ENCODE assay signal across 13 mouse cellular contexts in the genomic region with DNA sequence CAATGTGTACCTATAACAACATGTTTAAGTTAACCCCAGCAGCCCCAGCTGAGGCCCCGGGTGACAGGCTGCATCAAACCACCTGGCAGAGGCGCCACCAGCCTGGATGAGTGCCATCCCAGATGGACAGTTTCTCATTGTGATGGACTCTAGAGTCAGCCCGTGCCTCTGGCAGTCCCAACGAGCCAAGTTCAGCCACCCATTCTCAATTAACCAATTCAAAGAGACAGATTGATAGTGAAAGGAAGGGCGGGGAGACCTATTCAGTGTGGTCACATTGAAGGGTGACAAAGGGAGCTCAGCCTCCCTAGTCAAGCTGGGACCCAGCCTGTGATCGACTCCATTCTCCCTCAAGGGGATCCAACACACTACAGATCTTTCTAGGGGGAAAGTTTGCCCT.
DNase-seq lines count a peak whose midpoint lies in the region; ATAC-seq and TF ChIP-seq lines count a peak whose summit lies in the region.
"Had no signal": no experiment of that assay in that cellular context is flagged by ENCODE, and none has a peak within 500 bp of the region (broad histone marks: within the 10 kb centered on the region; RNA-seq: fewer than 3 reads in every experiment).

No protein-coding gene starts in this region.

- no peak overlapping the region for H3K9ac ChIP-seq in forebrain, embryonic 13.5 days
- H3K9ac ChIP-seq in forebrain, postnatal 0 days = no peak overlapping the region
- no peak overlapping the region for H3K9ac ChIP-seq in ES-Bruce4 (ENCODE audit: low read depth, poor library complexity, severe bottlenecking)
- no peak overlapping the region for H3K9ac ChIP-seq in midbrain, embryonic 13.5 days (replicated peaks)
- H3K9ac ChIP-seq: intestine, embryonic 15.5 days had no signal

- ATAC-seq in forebrain, embryonic 13.5 days = peak; percentile 38; the same call in 1 of the 2 replicates
- ATAC-seq in forebrain, postnatal 0 days = no peak
- ATAC-seq in midbrain, embryonic 13.5 days = peak; percentile 57; the same call in 1 of the 2 replicates
- ATAC-seq: intestine, embryonic 15.5 days; lung, postnatal 0 days had no signal

- H3K36me3 ChIP-seq in forebrain, embryonic 13.5 days (ENCODE audit: poor library complexity, severe bottlenecking) = no peaks in the 10 kb centered on the region
- no peaks in the 10 kb centered on the region for H3K36me3 ChIP-seq in forebrain, postnatal 0 days (ENCODE audit: insufficient read depth)
- H3K36me3 ChIP-seq in ES-Bruce4 (ENCODE audit: control insufficient read depth, insufficient read depth, low read length, poor library complexity, severe bottlenecking) = no peaks in the 10 kb centered on the region
- H3K36me3 ChIP-seq in midbrain, embryonic 13.5 days = no peaks in the 10 kb centered on the region
- H3K36me3 ChIP-seq: G1E; intestine, embryonic 15.5 days had no signal

- TF ChIP-seq EP300 in ES-Bruce4 (IDR thresholded peaks at IDR 0.05; ENCODE audit: insufficient read depth, low read depth, low read length) = 0 out of 2 replicates have a peak, but pooled peaks have one; percentile 37

- WGBS in forebrain, embryonic 13.5 days = 40% methylated on average over 6 of the region's 6 CpGs
- WGBS in forebrain, postnatal 0 days = 23% methylated on average over 6 of the region's 6 CpGs
- 60% methylated on average over 6 of the region's 6 CpGs for WGBS in midbrain, embryonic 13.5 days

- intact Hi-C loops in gastrocnemius, postnatal 36 days (cut with DNase I) = no loop called here

- no peak overlapping the region for H3K27ac ChIP-seq in forebrain, embryonic 13.5 days
- no peak overlapping the region for H3K27ac ChIP-seq in forebrain, postnatal 0 days (ENCODE audit: low read depth, low read length)
- H3K27ac ChIP-seq in ES-Bruce4 (ENCODE audit: insufficient read depth, low read length) = no peak overlapping the region
- no peak overlapping the region for H3K27ac ChIP-seq in midbrain, embryonic 13.5 days
- H3K27ac ChIP-seq: intestine, embryonic 15.5 days had no signal

- no peak for DNase-seq in forebrain, postnatal 0 days
- peak; percentile 59 to 75 for DNase-seq in cerebellum, postnatal 25 days
- no peak for DNase-seq in gastrocnemius, postnatal 36 days
- DNase-seq in kidney, postnatal 10 days = no peak
- no peak for DNase-seq in spleen, adult 12 weeks (ENCODE audit: low spot score)
- DNase-seq: thymus, postnatal 14 days had no signal

- H3K9me3 ChIP-seq in forebrain, embryonic 13.5 days (replicated peaks) = no peaks in the 10 kb centered on the region
- H3K9me3 ChIP-seq in forebrain, postnatal 0 days (ENCODE audit: low read length) = no peaks in the 10 kb centered on the region
- no peaks in the 10 kb centered on the region for H3K9me3 ChIP-seq in ES-Bruce4 (replicated peaks; ENCODE audit: control insufficient read depth, insufficient read depth, low read length, poor library complexity, severe bottlenecking)
- no peaks in the 10 kb centered on the region for H3K9me3 ChIP-seq in midbrain, embryonic 13.5 days
- H3K9me3 ChIP-seq: G1E; intestine, embryonic 15.5 days had no signal

- H3K27me3 ChIP-seq in forebrain, embryonic 13.5 days = no peaks in the 10 kb centered on the region
- no peaks in the 10 kb centered on the region for H3K27me3 ChIP-seq in forebrain, postnatal 0 days (ENCODE audit: insufficient read depth, low read length)
- H3K27me3 ChIP-seq in ES-Bruce4 (ENCODE audit: control insufficient read depth, insufficient read depth, low read length, poor library complexity, severe bottlenecking) = no peaks in the 10 kb centered on the region
- no peaks in the 10 kb centered on the region for H3K27me3 ChIP-seq in midbrain, embryonic 13.5 days
- H3K27me3 ChIP-seq: intestine, embryonic 15.5 days had no signal

- H3K4me3 ChIP-seq in forebrain, embryonic 13.5 days = no peak overlapping the region
- no peak overlapping the region for H3K4me3 ChIP-seq in forebrain, postnatal 0 days (ENCODE audit: low read depth, low read length)
- no peak overlapping the region for H3K4me3 ChIP-seq in ES-Bruce4 (ENCODE audit: low read depth, low read length)
- H3K4me3 ChIP-seq in midbrain, embryonic 13.5 days (replicated peaks) = no peak overlapping the region
- H3K4me3 ChIP-seq: intestine, embryonic 15.5 days had no signal

- no peak for TF ChIP-seq POLR2A in ES-Bruce4 (IDR thresholded peaks at IDR 0.05; ENCODE audit: insufficient read depth, low read length)

- peaks cover 12% of the 10 kb centered on the region for H3K4me1 ChIP-seq in forebrain, embryonic 13.5 days
- H3K4me1 ChIP-seq in forebrain, postnatal 0 days (ENCODE audit: insufficient read depth) = no peaks in the 10 kb centered on the region
- peaks cover 6% of the 10 kb centered on the region for H3K4me1 ChIP-seq in ES-Bruce4 (ENCODE audit: control insufficient read depth, insufficient read depth, low read length)
- no peaks in the 10 kb centered on the region for H3K4me1 ChIP-seq in midbrain, embryonic 13.5 days (replicated peaks)
- H3K4me1 ChIP-seq: intestine, embryonic 15.5 days had no signal

- no peak for TF ChIP-seq CTCF in forebrain, postnatal 0 days (IDR thresholded peaks at IDR 0.05; ENCODE audit: low read depth)
- no peak for TF ChIP-seq CTCF in ES-Bruce4 (IDR thresholded peaks at IDR 0.05; ENCODE audit: low read depth, low read length)

- no peak overlapping the region for H3K4me2 ChIP-seq in forebrain, embryonic 13.5 days
- H3K4me2 ChIP-seq in forebrain, postnatal 0 days (ENCODE audit: low read depth) = no peak overlapping the region
- H3K4me2 ChIP-seq in midbrain, embryonic 13.5 days (replicated peaks) = no peak overlapping the region
- H3K4me2 ChIP-seq: heart, embryonic 11.5 days; intestine, embryonic 15.5 days had no signal

Comparison
In these comparisons a context has a peak if more than half of its experiments do, and no peak if none do; other contexts are left out.
1. DNase-seq: peak in cerebellum, postnatal 25 days (2 of 2); none in forebrain, postnatal 0 days (single experiment), gastrocnemius, postnatal 36 days (0 of 2), kidney, postnatal 10 days (single experiment) and spleen, adult 12 weeks (single experiment).